Mouse (Mus musculus): ENCODE data around the gene Wipi2. TPM values are rescaled to one million over a fixed set of nuclear protein-coding genes. Genes with fewer than 3 reads are reported as not detected.
A peak's percentile ranks its signal among the peaks of the same experiment; 100 is the strongest.

Wipi2 gene
- 42.7 and 44.0 TPM in 2 replicates for total RNA-seq (2014; fragmentation: Nextera tagmentation)
- 42.8 and 43.3 TPM in 2 replicates for total RNA-seq (2017)
- 9.1 and 10.9 TPM in 2 replicates for polyA plus RNA-seq (2012)

DNA sequence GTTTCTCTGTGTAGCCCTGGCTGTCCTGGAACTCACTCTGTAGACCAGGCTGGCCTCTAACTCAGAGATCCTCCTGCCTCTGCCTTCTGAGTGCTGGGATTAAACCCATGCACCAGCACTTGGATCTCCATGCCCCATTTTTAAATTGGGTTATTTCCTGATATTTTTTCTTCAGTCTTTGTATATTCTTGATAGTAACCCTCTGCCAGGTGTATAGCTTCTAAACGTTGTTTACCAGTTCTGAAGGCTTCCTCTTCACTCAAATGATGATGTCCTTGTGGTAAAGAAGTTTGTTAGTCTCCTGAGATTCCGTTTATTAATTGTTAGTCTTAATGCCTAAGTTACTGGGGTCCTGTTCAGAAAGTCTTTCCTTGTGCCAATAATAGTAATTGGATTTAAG is at the start of gene Wipi2:
Gene Wipi2 (plus strand): TSS at position 301 of the 400 bp plus-strand sequence.
- H3K4me3 ChIP-seq (ENCODE audit: low read depth, low read length), result peak within 1 kb of the TSS; percentile 99
- H3K9me3 ChIP-seq (replicated peaks), result no peaks in the 10 kb centered on the region
- peaks cover 22% of the 10 kb centered on the region for H3K27me3 ChIP-seq (ENCODE audit: insufficient read depth, low read length)
- peaks cover 20% of the 10 kb centered on the region for H3K36me3 ChIP-seq (replicated peaks)
- DNase-seq (ENCODE audit: low spot score) (no peak), ATAC-seq (ENCODE audit: extremely low read depth, insufficient number of reproducible peaks, low FRiP score, poor library complexity, severe bottlenecking) (no peak)
- TF ChIP-seq GATA1 (IDR thresholded peaks at IDR 0.05; ENCODE audit: borderline replicate concordance, low read length), result no peak
- TF ChIP-seq GATA2 (IDR thresholded peaks at IDR 0.05; ENCODE audit: borderline replicate concordance, low read depth, low read length), result no peak
- no peak for TF ChIP-seq CTCF (IDR thresholded peaks at IDR 0.05; ENCODE audit: low read depth, low read length)
- TF ChIP-seq POLR2AphosphoS5 (IDR thresholded peaks at IDR 0.05; ENCODE audit: insufficient replicate concordance, low read depth, low read length), result no peak
- no peak for TF ChIP-seq TAL1 (conservative IDR thresholded peaks at IDR 0.05; ENCODE audit: low read depth, low read length)
- H3K4me1 ChIP-seq (ENCODE audit: insufficient read depth, low read depth, low read length), result peaks cover 33% of the 10 kb centered on the region

DNA sequence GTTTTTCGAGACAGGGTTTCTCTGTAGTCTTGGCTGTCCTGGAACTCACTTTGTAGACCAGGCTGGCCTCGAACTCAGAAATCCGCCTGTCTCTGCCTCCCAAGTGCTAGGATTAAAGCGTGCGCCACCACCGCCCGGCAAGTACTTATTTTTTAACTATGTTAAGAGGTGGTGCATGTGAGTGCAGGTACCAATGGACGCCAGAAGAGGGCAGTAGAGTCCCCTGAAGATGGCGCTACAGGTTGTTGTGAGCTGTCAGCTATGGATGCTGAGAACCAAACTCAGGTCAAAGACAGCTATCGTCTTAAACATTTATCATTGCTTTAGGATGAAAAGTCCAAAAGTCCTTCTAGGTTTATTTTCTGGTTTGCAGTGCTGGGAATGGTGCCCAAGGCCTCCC is 49.3 kb upstream of the Wipi2 start:
- no peak for TF ChIP-seq GATA1 (IDR thresholded peaks at IDR 0.05; ENCODE audit: borderline replicate concordance, low read length)
- TF ChIP-seq TAL1 (conservative IDR thresholded peaks at IDR 0.05; ENCODE audit: low read depth, low read length), result no peak
- no peak for TF ChIP-seq GATA2 (IDR thresholded peaks at IDR 0.05; ENCODE audit: borderline replicate concordance, low read depth, low read length)
- TF ChIP-seq CTCF (IDR thresholded peaks at IDR 0.05; ENCODE audit: low read depth, low read length), result no peak
- no peak for TF ChIP-seq POLR2AphosphoS5 (IDR thresholded peaks at IDR 0.05; ENCODE audit: insufficient replicate concordance, low read depth, low read length)
- DNase-seq (ENCODE audit: low spot score) (no peak), ATAC-seq (ENCODE audit: extremely low read depth, insufficient number of reproducible peaks, low FRiP score, poor library complexity, severe bottlenecking) (no peak)
- peaks cover 8% of the 10 kb centered on the region for H3K4me1 ChIP-seq (ENCODE audit: insufficient read depth, low read depth, low read length)
- peaks cover 4% of the 10 kb centered on the region; the same call in 1 of the 2 replicates for H3K9me3 ChIP-seq (replicated peaks)
- peaks cover 13% of the 10 kb centered on the region for H3K27me3 ChIP-seq (ENCODE audit: insufficient read depth, low read length)
- no peaks in the 10 kb centered on the region for H3K36me3 ChIP-seq (replicated peaks)
- no peak overlapping the region for H3K4me3 ChIP-seq (ENCODE audit: low read depth, low read length)

DNA sequence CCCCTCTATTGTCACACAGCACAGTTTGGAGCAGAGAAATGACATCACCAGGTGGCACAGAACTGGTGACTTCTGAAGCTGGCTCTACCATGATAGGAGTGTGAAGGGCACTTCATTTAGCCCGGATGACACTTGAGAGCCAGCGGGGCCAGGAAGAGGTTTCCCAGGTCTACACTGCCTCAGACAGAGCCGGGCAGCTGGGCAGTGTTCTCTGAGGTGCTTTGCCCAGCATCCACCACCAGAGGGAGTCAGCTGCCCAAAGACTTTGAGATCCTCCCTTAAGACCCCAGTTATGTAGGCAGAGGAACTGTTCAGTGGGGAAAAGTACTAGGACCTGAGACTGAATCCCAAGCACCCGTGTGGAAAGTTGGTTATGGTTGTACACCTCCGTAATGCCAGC is 46.0 kb upstream of the Wipi2 start:
- peak; percentile 37 for DNase-seq (ENCODE audit: low spot score)
- H3K36me3 ChIP-seq (replicated peaks), result no peaks in the 10 kb centered on the region
- H3K4me1 ChIP-seq (ENCODE audit: insufficient read depth, low read depth, low read length), result peaks cover 6% of the 10 kb centered on the region
- H3K27me3 ChIP-seq (ENCODE audit: insufficient read depth, low read length), result peaks cover 18% of the 10 kb centered on the region
- ATAC-seq (ENCODE audit: extremely low read depth, insufficient number of reproducible peaks, low FRiP score, poor library complexity, severe bottlenecking), result no peak
- H3K4me3 ChIP-seq (ENCODE audit: low read depth, low read length), result no peak overlapping the region
- no peak for TF ChIP-seq GATA2 (IDR thresholded peaks at IDR 0.05; ENCODE audit: borderline replicate concordance, low read depth, low read length)
- no peak for TF ChIP-seq GATA1 (IDR thresholded peaks at IDR 0.05; ENCODE audit: borderline replicate concordance, low read length)
- peak; percentile 74 for TF ChIP-seq CTCF (IDR thresholded peaks at IDR 0.05; ENCODE audit: low read depth, low read length)
- no peak for TF ChIP-seq TAL1 (conservative IDR thresholded peaks at IDR 0.05; ENCODE audit: low read depth, low read length)
- peaks cover 4% of the 10 kb centered on the region; the same call in 1 of the 2 replicates for H3K9me3 ChIP-seq (replicated peaks)

- Histone ChIP-seq H3K27me3 (ENCODE audit: insufficient read depth, low read length) (peaks cover 19% of the 10 kb centered on the region), H3K36me3 (replicated peaks) (no peaks in the 10 kb centered on the region), H3K4me3 (ENCODE audit: low read depth, low read length) (no peak overlapping the region), H3K9me3 (replicated peaks) (peaks cover under 1% of the 10 kb centered on the region; the same call in 1 of the 2 replicates), H3K4me1 (ENCODE audit: insufficient read depth, low read depth, low read length) (no peaks in the 10 kb centered on the region)
- no peak for ATAC-seq (ENCODE audit: extremely low read depth, insufficient number of reproducible peaks, low FRiP score, poor library complexity, severe bottlenecking)
- TF ChIP-seq CTCF (IDR thresholded peaks at IDR 0.05; ENCODE audit: low read depth, low read length) (no peak), GATA1 (IDR thresholded peaks at IDR 0.05; ENCODE audit: borderline replicate concordance, low read length) (no peak), POLR2AphosphoS5 (IDR thresholded peaks at IDR 0.05; ENCODE audit: insufficient replicate concordance, low read depth, low read length) (no peak)
- DNase-seq (ENCODE audit: low spot score), result no peak
Observed at GRCm38 (mm10) chr5:142583616-142584126, 43.8 kb upstream of the Wipi2 start.

DNA sequence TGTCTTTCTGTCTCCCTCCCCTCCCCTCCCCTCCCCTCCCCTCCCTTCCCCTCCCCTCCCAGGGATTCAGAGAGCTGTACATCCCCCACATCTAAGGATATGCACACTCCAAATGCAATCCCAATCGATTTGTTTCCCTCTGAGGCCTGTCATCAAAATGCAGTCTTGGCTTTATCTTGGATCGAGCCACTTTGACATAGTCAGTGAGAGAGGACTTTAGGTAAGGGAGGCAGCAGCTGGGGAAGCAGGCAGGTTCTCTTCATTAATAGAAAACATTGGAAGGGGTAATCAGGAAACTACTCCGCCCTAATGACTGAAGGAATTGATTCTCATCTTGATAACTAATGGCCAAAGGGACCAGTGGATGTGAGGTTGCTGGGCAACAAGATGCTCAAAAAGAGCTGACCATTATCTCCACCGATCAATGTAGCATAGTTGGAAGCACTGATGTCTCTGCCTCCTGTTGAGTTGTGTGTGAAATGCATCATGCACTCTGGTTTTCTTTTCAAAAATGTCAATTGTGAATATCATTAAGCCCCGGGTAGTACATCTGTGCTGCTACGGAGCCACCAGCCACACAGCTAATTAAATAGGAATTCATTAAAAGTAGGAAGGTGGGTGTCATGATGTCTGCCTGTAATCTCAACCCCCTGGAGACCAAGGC is 36.4 kb upstream of the Wipi2 start:
- H3K27me3 ChIP-seq (ENCODE audit: insufficient read depth, low read length), result peaks cover 7% of the 10 kb centered on the region; the same call in 1 of the 2 replicates
- ATAC-seq (ENCODE audit: extremely low read depth, insufficient number of reproducible peaks, low FRiP score, poor library complexity, severe bottlenecking) (no peak), DNase-seq (ENCODE audit: low spot score) (no peak)
- TF ChIP-seq GATA1 (IDR thresholded peaks at IDR 0.05; ENCODE audit: borderline replicate concordance, low read length), result no peak
- no peak for TF ChIP-seq POLR2AphosphoS5 (IDR thresholded peaks at IDR 0.05; ENCODE audit: insufficient replicate concordance, low read depth, low read length)
- no peak for TF ChIP-seq TAL1 (conservative IDR thresholded peaks at IDR 0.05; ENCODE audit: low read depth, low read length)
- TF ChIP-seq CTCF (IDR thresholded peaks at IDR 0.05; ENCODE audit: low read depth, low read length), result no peak
- TF ChIP-seq GATA2 (IDR thresholded peaks at IDR 0.05; ENCODE audit: borderline replicate concordance, low read depth, low read length), result no peak
- no peaks in the 10 kb centered on the region for H3K9me3 ChIP-seq (replicated peaks)
- no peaks in the 10 kb centered on the region for H3K36me3 ChIP-seq (replicated peaks)
- H3K4me3 ChIP-seq (ENCODE audit: low read depth, low read length), result no peak overlapping the region
- no peaks in the 10 kb centered on the region for H3K4me1 ChIP-seq (ENCODE audit: insufficient read depth, low read depth, low read length)

DNA sequence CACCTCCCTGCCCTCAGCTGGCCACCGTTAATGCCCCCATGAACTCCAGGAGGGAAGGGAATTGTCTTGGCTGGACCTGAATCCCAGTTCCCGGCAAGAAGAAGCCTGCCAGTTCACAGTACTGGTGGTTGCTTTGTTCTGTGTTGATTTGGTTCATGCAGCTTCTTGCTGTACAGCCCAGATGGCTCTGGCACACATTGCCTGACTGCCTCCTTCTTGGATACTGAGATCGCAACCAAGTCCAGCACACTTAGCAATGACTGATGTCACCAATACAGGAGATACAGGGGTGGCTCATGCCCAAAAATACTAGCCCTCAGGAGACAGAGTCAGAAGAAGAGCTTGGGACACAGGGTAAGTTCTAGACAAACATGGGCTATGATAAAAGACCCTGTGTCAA is 31.8 kb upstream of the Wipi2 start:
- Histone ChIP-seq H3K4me3 (ENCODE audit: low read depth, low read length) (no peak overlapping the region), H3K36me3 (replicated peaks) (no peaks in the 10 kb centered on the region), H3K27me3 (ENCODE audit: insufficient read depth, low read length) (peaks cover 13% of the 10 kb centered on the region), H3K4me1 (ENCODE audit: insufficient read depth, low read depth, low read length) (no peaks in the 10 kb centered on the region), H3K9me3 (replicated peaks) (no peaks in the 10 kb centered on the region)
- DNase-seq (ENCODE audit: low spot score) (no peak), ATAC-seq (ENCODE audit: extremely low read depth, insufficient number of reproducible peaks, low FRiP score, poor library complexity, severe bottlenecking) (no peak)
- no peak for TF ChIP-seq TAL1 (conservative IDR thresholded peaks at IDR 0.05; ENCODE audit: low read depth, low read length)
- TF ChIP-seq CTCF (IDR thresholded peaks at IDR 0.05; ENCODE audit: low read depth, low read length), result no peak
- no peak for TF ChIP-seq GATA2 (IDR thresholded peaks at IDR 0.05; ENCODE audit: borderline replicate concordance, low read depth, low read length)
- TF ChIP-seq POLR2AphosphoS5 (IDR thresholded peaks at IDR 0.05; ENCODE audit: insufficient replicate concordance, low read depth, low read length), result no peak
- TF ChIP-seq GATA1 (IDR thresholded peaks at IDR 0.05; ENCODE audit: borderline replicate concordance, low read length), result no peak
